Mouse (Mus musculus) liver, embryonic 14.5 days (tissue): Measurements from ENCODE around the gene Plcb3. TPM values are rescaled to one million over a fixed set of nuclear protein-coding genes. Genes with fewer than 3 reads are reported as not detected.
A peak's percentile ranks its signal among the peaks of the same experiment; 100 is the strongest.

Experiments
- ATAC-seq: fragments of 200-750 bp; cut with Nextera tagmentation; 2 replicates; pipeline ENCODE4 v1.8.0; 2017; ENCODE audit warnings: moderate number of reproducible peaks, mild to moderate bottlenecking, moderate library complexity; ENCODE audit not compliant: insufficient read depth
- DNase-seq, 3 experiments: peaks; one replicate each; pipeline ENCODE4 v3.0.0-alpha.2; 2012 to 2013; ENCODE audit warnings: low read depth in 3 of 3, low spot score in 3 of 3
- H3K27ac ChIP-seq: fragments of 300-500 bp; sonication (generic); 2 replicates; pipeline ENCODE4 v1.5.1; 2014; ENCODE audit warnings: moderate library complexity, mild to moderate bottlenecking, control low read depth, inconsistent platforms
- H3K27me3 ChIP-seq: fragments of 300-500 bp; sonication (generic); 2 replicates; pipeline ENCODE4 v1.6.1; 2014; ENCODE audit warnings: mild to moderate bottlenecking, low read length, moderate library complexity; ENCODE audit not compliant: control insufficient read depth, insufficient read depth
- H3K36me3 ChIP-seq: fragments of 300-500 bp; sonication (generic); replicated peaks from 2 replicates; pipeline ENCODE4 v1.6.1; 2014; ENCODE audit warnings: low read depth; ENCODE audit not compliant: control insufficient read depth, insufficient read depth
- H3K4me1 ChIP-seq, 2 experiments: fragments of 200-500 bp in 1 of 2; fragments of 300-500 bp in 1 of 2; sonication (generic) in 1 of 2; replicated peaks; 2 replicates each; pipeline ENCODE4 v1.6.1; 2012 to 2014; ENCODE audit warnings: antibody characterized with exemption in 1 of 2, inconsistent platforms in 1 of 2, low read length in 1 of 2; ENCODE audit not compliant: control insufficient read depth in 2 of 2, insufficient read depth in 2 of 2
- H3K4me2 ChIP-seq: fragments of 300-500 bp; sonication (generic); 2 replicates; pipeline ENCODE4 v1.6.1; 2014; ENCODE audit warnings: low read depth, mild to moderate bottlenecking, control low read depth, moderate library complexity
- H3K4me3 ChIP-seq, 2 experiments: fragments of 200-500 bp in 1 of 2; fragments of 300-500 bp in 1 of 2; sonication (generic) in 1 of 2; 2 replicates each; pipeline ENCODE4 v1.5.1; 2012 to 2014; ENCODE audit warnings: low read depth in 2 of 2, low read length in 2 of 2, mild to moderate bottlenecking in 2 of 2, control low read depth in 1 of 2, inconsistent platforms in 1 of 2, moderate library complexity in 1 of 2; ENCODE audit not compliant: insufficient read depth in 1 of 2
- H3K9ac ChIP-seq: fragments of 300-500 bp; sonication (generic); replicated peaks from 2 replicates; pipeline ENCODE4 v1.6.1; 2014; ENCODE audit warnings: mild to moderate bottlenecking, control low read depth, moderate library complexity
- H3K9me3 ChIP-seq: fragments of 300-500 bp; sonication (generic); 2 replicates; pipeline ENCODE4 v1.6.1; 2016; ENCODE audit warnings: low read length, mixed read lengths; ENCODE audit not compliant: control insufficient read depth
- CTCF ChIP-seq: IDR thresholded peaks from 2 replicates; pipeline ENCODE4 v1.5.1; 2016; ENCODE audit warnings: antibody characterized with exemption, low read depth, control low read depth
- EP300 ChIP-seq: IDR thresholded peaks from 2 replicates; pipeline ENCODE4 v1.6.1; 2016; ENCODE audit warnings: antibody characterized with exemption, low read depth
- WGBS: fragments of 180-500 bp; shearing (Covaris S2); extraction: QIAGEN DNeasy Blood & Tissue Kit; methylation state at CpG from one replicate; pipeline ENCODE4 v1.1.7; 2014; ENCODE audit not compliant: insufficient replicate concordance; 5-methylcytosine and 5-hydroxymethylcytosine counted together
- polyA plus RNA-seq, 2 experiments: library from polyadenylated mRNA; depleted of rRNA in 1 of 2; stranded (reverse) in 1 of 2; unstranded in 1 of 2; fragments of >200 nt; fragmentation: Nextera tagmentation in 1 of 2; extraction: Ambion mirVana in 1 of 2; gene quantifications; 2 replicates each; pipeline versions ENCODE4 v1.2.1 to v1.2.3; 2012 to 2014

Gene Plcb3
- polyA plus RNA-seq, 2 experiments: 4.6 to 7.7 TPM

DNA sequence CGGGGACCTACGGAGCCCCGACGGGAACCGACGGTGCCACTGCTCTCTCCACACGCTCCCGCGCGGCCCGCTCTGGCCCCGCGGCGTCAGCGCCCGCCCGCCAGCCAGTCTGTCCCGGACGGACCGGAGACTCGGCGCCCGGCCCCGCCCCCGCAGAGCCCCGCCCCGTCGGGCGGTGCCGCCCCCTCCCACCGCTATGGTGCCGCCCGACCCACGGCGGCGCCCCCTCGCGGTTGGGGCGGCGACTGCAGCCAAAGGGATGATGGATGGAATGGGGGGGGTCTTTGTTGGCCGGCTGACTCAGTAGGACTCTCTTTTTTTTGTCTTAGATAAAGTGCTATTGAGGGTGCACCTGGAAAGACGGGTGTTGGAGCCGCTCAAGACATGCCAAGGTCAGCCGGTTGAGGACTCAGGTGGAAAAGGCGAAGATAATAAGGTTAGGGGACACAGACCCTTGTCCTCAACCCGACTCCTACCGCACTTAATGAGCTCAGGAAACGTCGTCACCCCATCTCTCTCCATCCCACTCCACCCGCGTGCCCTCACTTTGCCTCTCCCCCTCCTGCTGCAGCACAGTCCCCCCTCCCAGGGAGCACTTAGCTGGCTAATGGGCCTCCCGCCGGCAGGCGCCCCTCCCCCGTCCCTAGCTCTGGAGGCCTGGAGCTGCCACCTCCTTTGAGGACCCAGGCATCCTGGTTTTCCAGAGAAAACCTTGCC lies 6.4 kb downstream of the Plcb3 start:
- ATAC-seq (peak; percentile 76), DNase-seq (no peak)
- H3K27me3 ChIP-seq: peaks cover 3% of the 10 kb centered on the region; the same call in 1 of the 2 replicates
- H3K36me3 ChIP-seq: no peaks in the 10 kb centered on the region
- no peak for TF ChIP-seq EP300
- TF ChIP-seq CTCF: peak; percentile 79
- no peak overlapping the region for H3K27ac ChIP-seq
- 1% methylated on average over 55 of the region's 55 CpGs for WGBS
- H3K4me3 ChIP-seq: peak overlapping the region; percentile 53 to 66
- no peaks in the 10 kb centered on the region for H3K9me3 ChIP-seq
- peak overlapping the region; percentile 64 for H3K9ac ChIP-seq
- peaks cover 24% of the 10 kb centered on the region in 2 experiments for H3K4me1 ChIP-seq
- H3K4me2 ChIP-seq: peak overlapping the region; percentile 91

DNA sequence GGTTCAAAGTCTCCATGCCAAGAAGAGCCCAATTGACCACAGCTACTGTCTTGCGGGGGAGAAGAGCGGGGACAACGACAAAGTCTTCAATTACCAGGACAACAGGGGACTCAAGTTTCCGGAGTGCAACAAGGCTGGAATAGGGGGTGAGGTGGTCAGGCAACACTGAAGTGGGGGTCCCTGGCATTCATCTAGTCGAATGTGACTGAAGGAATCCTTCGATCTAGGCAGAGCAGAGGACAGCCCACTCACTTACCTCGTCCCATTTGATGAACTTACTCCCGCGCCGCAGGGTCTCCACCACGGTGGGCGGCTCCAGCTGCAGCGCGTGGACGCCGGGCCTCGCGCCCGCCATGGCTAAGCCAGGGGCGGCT lies 7.0 kb downstream of the Plcb3 start:
- no peak for DNase-seq
- Histone ChIP-seq H3K4me2 (peak overlapping the region; percentile 91), H3K27ac (no peak overlapping the region), H3K36me3 (no peaks in the 10 kb centered on the region), H3K27me3 (peaks cover 3% of the 10 kb centered on the region; the same call in 1 of the 2 replicates), H3K9ac (peak overlapping the region; percentile 64), H3K4me1 (peaks cover 24% of the 10 kb centered on the region in 2 experiments), H3K4me3 (peak overlapping the region; percentile 53 to 66), H3K9me3 (no peaks in the 10 kb centered on the region)
- no peak for TF ChIP-seq EP300
- TF ChIP-seq CTCF: no peak
- under 1% methylated on average over 20 of the region's 20 CpGs for WGBS
- ATAC-seq: no peak

DNA sequence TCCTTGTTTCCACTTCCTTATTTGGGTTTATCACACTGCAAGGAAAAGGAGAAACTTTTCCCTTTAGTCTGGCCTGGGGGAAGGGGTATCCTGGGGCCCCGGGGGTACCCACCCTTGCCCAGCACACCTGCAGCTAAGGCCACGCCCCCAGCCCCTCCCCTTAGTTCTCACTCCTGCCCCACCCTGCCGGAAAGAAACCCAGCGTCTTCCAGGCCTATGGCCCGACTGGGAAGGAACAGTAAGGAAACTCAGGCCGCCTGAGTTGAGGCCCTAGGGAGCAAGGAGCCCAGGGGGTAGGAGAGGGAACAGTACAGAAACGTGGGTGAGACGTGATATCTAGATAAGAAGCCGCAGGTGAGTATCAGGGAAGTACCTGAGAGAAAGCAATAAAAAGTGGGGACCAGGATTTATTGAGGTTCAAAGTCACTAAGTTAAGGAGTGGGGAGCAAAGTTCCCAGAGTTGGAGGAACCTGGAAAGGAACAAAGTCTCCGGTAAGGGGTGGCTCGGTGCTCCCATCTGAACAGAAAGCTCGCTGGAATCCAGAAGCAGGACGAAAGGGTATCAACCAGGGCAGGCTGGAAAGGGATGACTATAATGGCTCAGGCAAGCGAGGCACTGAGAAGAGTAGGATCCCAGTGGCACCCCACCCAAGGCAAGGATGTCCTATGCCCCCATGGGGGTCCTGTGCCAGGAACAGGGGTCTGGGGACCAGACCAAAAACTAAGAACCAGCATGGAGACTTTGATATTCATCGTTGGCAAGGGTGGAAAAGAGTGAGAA lies 7.6 kb downstream of the Plcb3 start:
- peaks cover 3% of the 10 kb centered on the region; the same call in 1 of the 2 replicates for H3K27me3 ChIP-seq
- no peaks in the 10 kb centered on the region for H3K9me3 ChIP-seq
- H3K4me3 ChIP-seq: peak overlapping the region; percentile 53 to 66
- 10% methylated on average over 15 of the region's 15 CpGs for WGBS
- H3K27ac ChIP-seq: no peak overlapping the region
- TF ChIP-seq CTCF (no peak), EP300 (no peak)
- peak overlapping the region; percentile 91 for H3K4me2 ChIP-seq
- no peak overlapping the region for H3K9ac ChIP-seq
- H3K36me3 ChIP-seq: no peaks in the 10 kb centered on the region
- H3K4me1 ChIP-seq: peaks cover 19 to 20% of the 10 kb centered on the region in 2 experiments
- ATAC-seq (no peak), DNase-seq (no peak)

DNA sequence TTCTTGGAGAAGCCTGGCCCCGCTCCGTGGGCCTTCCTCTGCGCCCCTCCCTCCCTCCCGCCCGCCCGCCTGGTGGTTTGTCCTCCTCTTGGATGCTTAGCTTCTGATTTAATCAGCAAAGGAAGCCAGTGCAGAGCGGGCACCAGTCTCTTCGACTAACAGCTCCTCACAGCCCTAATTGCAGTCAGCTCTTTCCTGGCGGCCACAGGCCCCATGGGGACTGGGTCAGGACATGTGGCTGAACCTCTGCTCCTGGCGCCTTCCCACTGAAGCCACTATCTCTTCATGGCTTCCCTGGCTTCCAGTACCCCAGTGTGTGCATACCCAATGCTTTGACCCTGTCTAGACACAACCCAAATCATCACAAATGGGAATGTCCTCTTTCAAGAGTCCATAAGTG lies 19.8 kb downstream of the Plcb3 start:
- 67% methylated on average over 10 of the region's 10 CpGs for WGBS

DNA sequence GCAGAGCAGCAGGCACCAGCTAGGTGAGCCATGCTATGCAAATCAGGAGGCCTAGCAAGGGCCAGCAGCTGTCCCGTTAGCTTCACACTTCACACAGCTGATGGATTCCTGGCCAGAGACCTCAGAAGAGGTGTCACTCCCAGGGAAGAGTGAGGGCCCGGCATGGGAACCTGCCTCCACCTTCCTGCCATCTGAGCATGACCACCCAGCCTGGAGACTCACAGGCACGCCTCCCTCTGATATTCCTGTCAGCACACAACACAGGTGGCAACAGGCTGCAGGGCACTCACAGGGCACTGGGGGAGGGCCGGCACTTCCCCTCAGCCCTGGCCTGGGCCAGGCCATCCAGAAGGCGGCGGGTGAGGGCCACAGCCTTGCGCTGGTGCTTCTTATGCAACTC lies 20.8 kb downstream of the Plcb3 start:
- DNase-seq (no peak), ATAC-seq (no peak)
- H3K4me1 ChIP-seq: peaks cover 9 to 13% of the 10 kb centered on the region in 2 experiments
- WGBS: 81% methylated on average over 7 of the region's 7 CpGs
- no peaks in the 10 kb centered on the region for H3K36me3 ChIP-seq
- H3K9ac ChIP-seq: no peak overlapping the region
- no peaks in the 10 kb centered on the region for H3K27me3 ChIP-seq
- TF ChIP-seq EP300: no peak
- TF ChIP-seq CTCF: no peak
- no peak overlapping the region for H3K4me2 ChIP-seq
- no peak overlapping the region for H3K27ac ChIP-seq
- no peaks in the 10 kb centered on the region for H3K9me3 ChIP-seq
- no peak overlapping the region for H3K4me3 ChIP-seq

More for the DNA sequence above, 19.8 kb downstream of the Plcb3 start:
- Histone ChIP-seq H3K27me3 (no peaks in the 10 kb centered on the region), H3K27ac (no peak overlapping the region), H3K9ac (no peak overlapping the region), H3K9me3 (no peaks in the 10 kb centered on the region), H3K36me3 (no peaks in the 10 kb centered on the region), H3K4me3 (no peak overlapping the region), H3K4me1 (peaks cover 8 to 9% of the 10 kb centered on the region in 2 experiments), H3K4me2 (no peak overlapping the region)
- DNase-seq (no peak), ATAC-seq (no peak)
- TF ChIP-seq EP300 (no peak), CTCF (no peak)
